Mouse (Mus musculus) CD4-positive, CD25-positive, alpha-beta regulatory T cell, adult 2 months (primary cell): Measurements from ENCODE around the gene Eml2.
A peak's percentile ranks its signal among the peaks of the same experiment; 100 is the strongest.

Experiments
- DNase-seq: peaks from one replicate; pipeline ENCODE4 v3.0.0-alpha.2; 2012; ENCODE audit warnings: low read depth, low spot score

Gene Eml2

GRCm38 (mm10) chr7:19202065-19202850 lies 26.0 kb downstream of the Eml2 start:
- DNase-seq = no peak

- DNase-seq = no peak
These were observed 32.1 kb downstream of the Eml2 start for GRCm38 (mm10) chr7:19208201-19208910.

- no peak for DNase-seq
These were observed 32.8 kb downstream of the Eml2 start for GRCm38 (mm10) chr7:19208944-19209472.

GRCm38 (mm10) chr7:19209494-19209893 lies 33.3 kb downstream of the Eml2 start:
- DNase-seq = no peak

- peak; percentile 49 for DNase-seq
These were observed 33.8 kb downstream of the Eml2 start for GRCm38 (mm10) chr7:19210010-19210409.

GRCm38 (mm10) chr7:19211041-19211675 lies 34.9 kb downstream of the Eml2 start:
- no peak for DNase-seq

GRCm38 (mm10) chr7:19211996-19212755 lies 36.0 kb downstream of the Eml2 start, which contains the start of gene Gpr4:
Gpr4 (plus strand) TSS chr7:19212538.
- DNase-seq = peak; percentile 26

GRCm38 (mm10) chr7:19213385-19213784 lies 37.2 kb downstream of the Eml2 start:
- no peak for DNase-seq

- DNase-seq = no peak
These were observed 38.1 kb downstream of the Eml2 start for GRCm38 (mm10) chr7:19214369-19214768.

GRCm38 (mm10) chr7:19214940-19215339 lies 38.7 kb downstream of the Eml2 start:
- DNase-seq = no peak

- DNase-seq = no peak
These were observed 41.3 kb downstream of the Eml2 start for GRCm38 (mm10) chr7:19217492-19217891.

GRCm38 (mm10) chr7:19217944-19218343 lies 41.7 kb downstream of the Eml2 start:
- DNase-seq = no peak

- peak; percentile 54 for DNase-seq
These were observed 43.8 kb downstream of the Eml2 start for GRCm38 (mm10) chr7:19220061-19220460.

GRCm38 (mm10) chr7:19222189-19222588 lies 46.0 kb downstream of the Eml2 start:
- DNase-seq = no peak

- no peak for DNase-seq
These were observed 46.7 kb downstream of the Eml2 start for GRCm38 (mm10) chr7:19222875-19223274.

GRCm38 (mm10) chr7:19224933-19225332 lies 48.7 kb downstream of the Eml2 start:
- no peak for DNase-seq

- DNase-seq = peak; percentile 78
These were observed 50.9 kb downstream of the Eml2 start for GRCm38 (mm10) chr7:19226817-19227797.

GRCm38 (mm10) chr7:19227883-19228792 lies 51.9 kb downstream of the Eml2 start, which contains the start of gene Opa3:
Opa3 (plus strand) TSS chr7:19228334.
- DNase-seq = peak; percentile 100

GRCm38 (mm10) chr7:19228793-19229148 lies 52.5 kb downstream of the Eml2 start:
- no peak for DNase-seq
